Mouse (Mus musculus) heart, embryonic 16.5 days (tissue): ENCODE results near the gene Ccdc144b. TPM values are rescaled to one million over a fixed set of nuclear protein-coding genes. Genes with fewer than 3 reads are reported as not detected.

Experiments used
- ATAC-seq: fragments of 200-750 bp; cut with Nextera tagmentation; replicated peaks from 2 replicates; pipeline ENCODE4 v1.8.0; 2017; ENCODE audit warnings: moderate number of reproducible peaks; ENCODE audit not compliant: insufficient read depth, low FRiP score; ENCODE audit errors: extremely low read depth
- H3K27ac ChIP-seq: fragments of 300-500 bp; sonication (generic); 2 replicates; pipeline ENCODE4 v1.5.1; 2014; ENCODE audit warnings: mild to moderate bottlenecking, low read length, control low read depth, moderate library complexity
- H3K27me3 ChIP-seq: fragments of 300-500 bp; sonication (generic); 2 replicates; pipeline ENCODE4 v1.6.1; 2014; ENCODE audit warnings: low read length, mixed read lengths; ENCODE audit not compliant: control insufficient read depth, insufficient read depth
- H3K36me3 ChIP-seq: fragments of 300-500 bp; sonication (generic); 2 replicates; pipeline ENCODE4 v1.6.1; 2014; ENCODE audit not compliant: control insufficient read depth, insufficient read depth
- H3K4me1 ChIP-seq: fragments of 300-500 bp; sonication (generic); 2 replicates; pipeline ENCODE4 v1.6.1; 2014; ENCODE audit warnings: low read length, mixed read lengths; ENCODE audit not compliant: control insufficient read depth, insufficient read depth
- H3K4me2 ChIP-seq: fragments of 300-500 bp; sonication (generic); 2 replicates; pipeline ENCODE4 v1.6.1; 2014; ENCODE audit warnings: low read depth, mild to moderate bottlenecking, control low read depth, low read length
- H3K4me3 ChIP-seq: fragments of 300-500 bp; sonication (generic); 2 replicates; pipeline ENCODE4 v1.5.1; 2014; ENCODE audit warnings: mild to moderate bottlenecking, control low read depth, low read length
- H3K9ac ChIP-seq: fragments of 300-500 bp; sonication (generic); 2 replicates; pipeline ENCODE4 v1.6.1; 2014; ENCODE audit warnings: low read length, control low read depth
- H3K9me3 ChIP-seq: fragments of 300-500 bp; sonication (generic); replicated peaks from 2 replicates; pipeline ENCODE4 v1.6.1; 2016; ENCODE audit warnings: low read length; ENCODE audit not compliant: control insufficient read depth
- WGBS: fragments of 180-500 bp; shearing (Covaris S2); extraction: QIAGEN DNeasy Blood & Tissue Kit; methylation state at CpG from one replicate; pipeline ENCODE4 v1.1.7; 2014; 5-methylcytosine and 5-hydroxymethylcytosine counted together
- polyA plus RNA-seq: library from polyadenylated mRNA; unstranded; fragments of >200 nt; fragmentation: Nextera tagmentation; extraction: Ambion mirVana; gene quantifications from 2 replicates; pipeline ENCODE4 v1.2.1, GENCODE M21; 2015

Gene Ccdc144b
- polyA plus RNA-seq, 1 experiment from 2014 or later, result 0.03 TPM

- Histone ChIP-seq H3K27ac (peak overlapping the region; percentile 21; the same call in 1 of the 2 replicates), H3K9me3 (no peaks in the 10 kb centered on the region), H3K9ac (no peak overlapping the region), H3K36me3 (no peaks in the 10 kb centered on the region), H3K4me2 (no peak overlapping the region), H3K4me1 (peaks cover 7% of the 10 kb centered on the region), H3K27me3 (no peaks in the 10 kb centered on the region), H3K4me3 (no peak overlapping the region)
- no peak for ATAC-seq
- 49% methylated on average over 4 of the region's 4 CpGs for WGBS
Observed at GRCm38 (mm10) chr3:36004028-36004895, 49.1 kb downstream of the Ccdc144b start.

GRCm38 (mm10) chr3:36000275-36001239 is 52.8 kb downstream of the Ccdc144b start, which contains the start of gene Mccc1:
Gene Mccc1, minus strand, starts transcription at chr3:36000678.
- WGBS, result 4% methylated on average over 39 of the region's 39 CpGs
- peak within 1 kb of the TSS; percentile 97 for H3K27ac ChIP-seq
- no peaks in the 10 kb centered on the region for H3K27me3 ChIP-seq
- peak within 1 kb of the TSS; percentile 86 for H3K9ac ChIP-seq
- H3K4me1 ChIP-seq, result peaks cover 13% of the 10 kb centered on the region
- peak within 1 kb of the TSS; percentile 89 for H3K4me3 ChIP-seq
- no peaks in the 10 kb centered on the region for H3K9me3 ChIP-seq
- H3K4me2 ChIP-seq, result peak within 1 kb of the TSS; percentile 70
- peak; percentile 99 for ATAC-seq
- no peaks in the 10 kb centered on the region for H3K36me3 ChIP-seq

GRCm38 (mm10) chr3:35994552-35995531 is 58.5 kb downstream of the Ccdc144b start:
- Histone ChIP-seq H3K27me3 (no peaks in the 10 kb centered on the region), H3K27ac (peak overlapping the region; percentile 74), H3K4me1 (peaks cover 22% of the 10 kb centered on the region), H3K9ac (no peak overlapping the region), H3K9me3 (no peaks in the 10 kb centered on the region), H3K36me3 (peaks cover 7% of the 10 kb centered on the region; the same call in 1 of the 2 replicates), H3K4me3 (no peak overlapping the region), H3K4me2 (no peak overlapping the region; the same call in 1 of the 2 replicates)
- ATAC-seq, result peak; percentile 72; the same call in 1 of the 2 replicates
- WGBS, result 49% methylated on average over 11 of the region's 11 CpGs

- no peak for ATAC-seq
- no peak overlapping the region for H3K4me3 ChIP-seq
- H3K27me3 ChIP-seq, result no peaks in the 10 kb centered on the region
- no peak overlapping the region for H3K4me2 ChIP-seq
- no peaks in the 10 kb centered on the region for H3K9me3 ChIP-seq
- H3K9ac ChIP-seq, result no peak overlapping the region
- peaks cover 30% of the 10 kb centered on the region for H3K36me3 ChIP-seq
- H3K4me1 ChIP-seq, result peaks cover 13% of the 10 kb centered on the region
- 92% methylated on average over 7 of the region's 7 CpGs for WGBS
- H3K27ac ChIP-seq, result no peak overlapping the region
Observed at GRCm38 (mm10) chr3:35990715-35991114, 62.6 kb downstream of the Ccdc144b start.

- Histone ChIP-seq H3K4me1 (no peaks in the 10 kb centered on the region), H3K4me3 (no peak overlapping the region), H3K27me3 (no peaks in the 10 kb centered on the region), H3K4me2 (no peak overlapping the region), H3K27ac (no peak overlapping the region), H3K36me3 (peaks cover 36% of the 10 kb centered on the region), H3K9ac (no peak overlapping the region), H3K9me3 (no peaks in the 10 kb centered on the region)
- WGBS, result 94% methylated on average over 6 of the region's 6 CpGs
- ATAC-seq, result no peak
Observed at GRCm38 (mm10) chr3:35988031-35988430, 65.3 kb downstream of the Ccdc144b start.

GRCm38 (mm10) chr3:35986266-35986665 is 67.1 kb downstream of the Ccdc144b start:
- H3K27ac ChIP-seq, result peak overlapping the region; percentile 39
- peak; percentile 41; the same call in 1 of the 2 replicates for ATAC-seq
- WGBS, result 60% methylated on average over 6 of the region's 6 CpGs
- peaks cover 44% of the 10 kb centered on the region for H3K36me3 ChIP-seq
- H3K27me3 ChIP-seq, result no peaks in the 10 kb centered on the region
- no peak overlapping the region for H3K4me2 ChIP-seq
- H3K9ac ChIP-seq, result no peak overlapping the region
- no peaks in the 10 kb centered on the region for H3K9me3 ChIP-seq
- no peaks in the 10 kb centered on the region for H3K4me1 ChIP-seq
- no peak overlapping the region for H3K4me3 ChIP-seq

GRCm38 (mm10) chr3:35973551-35973950 is 79.8 kb downstream of the Ccdc144b start:
- ATAC-seq, result 0 out of 2 replicates have a peak, but pooled peaks have one; percentile 23

GRCm38 (mm10) chr3:35972985-35973384 is 80.4 kb downstream of the Ccdc144b start:
- no peak for ATAC-seq
- Histone ChIP-seq H3K27ac (no peak overlapping the region), H3K36me3 (peaks cover 31% of the 10 kb centered on the region), H3K4me2 (no peak overlapping the region), H3K9me3 (no peaks in the 10 kb centered on the region), H3K4me3 (no peak overlapping the region), H3K27me3 (no peaks in the 10 kb centered on the region), H3K4me1 (no peaks in the 10 kb centered on the region), H3K9ac (no peak overlapping the region)
- 78% methylated on average over 4 of the region's 4 CpGs for WGBS

More at GRCm38 (mm10) chr3:35973551-35973950, 79.8 kb downstream of the Ccdc144b start:
- H3K36me3 ChIP-seq, result peaks cover 34% of the 10 kb centered on the region
- H3K4me1 ChIP-seq, result no peaks in the 10 kb centered on the region
- no peak overlapping the region for H3K4me3 ChIP-seq
- H3K27me3 ChIP-seq, result no peaks in the 10 kb centered on the region
- no peak overlapping the region for H3K27ac ChIP-seq
- no peak overlapping the region for H3K9ac ChIP-seq
- 63% methylated on average over 7 of the region's 7 CpGs for WGBS
- H3K9me3 ChIP-seq, result no peaks in the 10 kb centered on the region
- H3K4me2 ChIP-seq, result no peak overlapping the region
